Mouse (Mus musculus): ENCODE measurements around the gene Mroh2a. TPM values are rescaled to one million over a fixed set of nuclear protein-coding genes. Genes with fewer than 3 reads are reported as not detected.

Mroh2a gene
- polyA plus RNA-seq, 1 experiment = 0.96 TPM

- Histone ChIP-seq H3K27ac (ENCODE audit: control insufficient read depth, insufficient read depth, low read length) (no peak overlapping the region), H3K36me3 (ENCODE audit: control insufficient read depth, insufficient read depth, low read length) (peaks cover 38% of the 10 kb centered on the region)
- 84% methylated on average over 4 of the region's 4 CpGs for WGBS
Observed at GRCm38 (mm10) chr1:88259643-88260024, 32.8 kb downstream of the Mroh2a start.

GRCm38 (mm10) chr1:88260114-88260513 lies 33.3 kb downstream of the Mroh2a start:
- 89% methylated on average over 6 of the region's 6 CpGs for WGBS
- H3K4me1 ChIP-seq (replicated peaks; ENCODE audit: control insufficient read depth, insufficient read depth, low read length) = peaks cover 21% of the 10 kb centered on the region
- no peak for DNase-seq
- TF ChIP-seq POLR2A (IDR thresholded peaks at IDR 0.05; ENCODE audit: control insufficient read depth, extremely low read depth, insufficient read depth, low read length, poor library complexity) (no peak), CTCF (IDR thresholded peaks at IDR 0.05; ENCODE audit: borderline replicate concordance, control insufficient read depth, extremely low read depth, insufficient read depth, low read length, poor library complexity) (no peak)
- no peak overlapping the region for H3K4me3 ChIP-seq (ENCODE audit: control insufficient read depth, insufficient read depth, low read length)
- H3K27ac ChIP-seq (ENCODE audit: control insufficient read depth, insufficient read depth, low read length) = no peak overlapping the region
- peaks cover 43% of the 10 kb centered on the region for H3K36me3 ChIP-seq (ENCODE audit: control insufficient read depth, insufficient read depth, low read length)
- H3K27me3 ChIP-seq (ENCODE audit: control insufficient read depth, insufficient read depth, low read length) = no peaks in the 10 kb centered on the region

More at GRCm38 (mm10) chr1:88259643-88260024, 32.8 kb downstream of the Mroh2a start:
- peaks cover 21% of the 10 kb centered on the region for H3K4me1 ChIP-seq (replicated peaks; ENCODE audit: control insufficient read depth, insufficient read depth, low read length)
- no peaks in the 10 kb centered on the region for H3K27me3 ChIP-seq (ENCODE audit: control insufficient read depth, insufficient read depth, low read length)
- no peak for DNase-seq
- no peak overlapping the region for H3K4me3 ChIP-seq (ENCODE audit: control insufficient read depth, insufficient read depth, low read length)
- TF ChIP-seq CTCF (IDR thresholded peaks at IDR 0.05; ENCODE audit: borderline replicate concordance, control insufficient read depth, extremely low read depth, insufficient read depth, low read length, poor library complexity) = no peak
- no peak for TF ChIP-seq POLR2A (IDR thresholded peaks at IDR 0.05; ENCODE audit: control insufficient read depth, extremely low read depth, insufficient read depth, low read length, poor library complexity)

GRCm38 (mm10) chr1:88260604-88261377 lies 34.0 kb downstream of the Mroh2a start:
- Histone ChIP-seq H3K36me3 (ENCODE audit: control insufficient read depth, insufficient read depth, low read length) (peaks cover 49% of the 10 kb centered on the region), H3K27me3 (ENCODE audit: control insufficient read depth, insufficient read depth, low read length) (no peaks in the 10 kb centered on the region), H3K4me3 (ENCODE audit: control insufficient read depth, insufficient read depth, low read length) (no peak overlapping the region), H3K4me1 (replicated peaks; ENCODE audit: control insufficient read depth, insufficient read depth, low read length) (peaks cover 21% of the 10 kb centered on the region), H3K27ac (ENCODE audit: control insufficient read depth, insufficient read depth, low read length) (no peak overlapping the region)
- WGBS = 83% methylated on average over 10 of the region's 10 CpGs
- TF ChIP-seq CTCF (IDR thresholded peaks at IDR 0.05; ENCODE audit: borderline replicate concordance, control insufficient read depth, extremely low read depth, insufficient read depth, low read length, poor library complexity) (no peak), POLR2A (IDR thresholded peaks at IDR 0.05; ENCODE audit: control insufficient read depth, extremely low read depth, insufficient read depth, low read length, poor library complexity) (no peak)
- no peak for DNase-seq

- H3K4me3 ChIP-seq (ENCODE audit: control insufficient read depth, insufficient read depth, low read length) = no peak overlapping the region
- TF ChIP-seq POLR2A (IDR thresholded peaks at IDR 0.05; ENCODE audit: control insufficient read depth, extremely low read depth, insufficient read depth, low read length, poor library complexity) (no peak), CTCF (IDR thresholded peaks at IDR 0.05; ENCODE audit: borderline replicate concordance, control insufficient read depth, extremely low read depth, insufficient read depth, low read length, poor library complexity) (no peak)
- no peak overlapping the region for H3K27ac ChIP-seq (ENCODE audit: control insufficient read depth, insufficient read depth, low read length)
- WGBS = 86% methylated on average over 7 of the region's 7 CpGs
- H3K36me3 ChIP-seq (ENCODE audit: control insufficient read depth, insufficient read depth, low read length) = peaks cover 59% of the 10 kb centered on the region
- DNase-seq = no peak
- no peaks in the 10 kb centered on the region for H3K27me3 ChIP-seq (ENCODE audit: control insufficient read depth, insufficient read depth, low read length)
- H3K4me1 ChIP-seq (replicated peaks; ENCODE audit: control insufficient read depth, insufficient read depth, low read length) = peaks cover 21% of the 10 kb centered on the region
Observed at GRCm38 (mm10) chr1:88261706-88262105, 34.9 kb downstream of the Mroh2a start.

GRCm38 (mm10) chr1:88262255-88262654 lies 35.5 kb downstream of the Mroh2a start:
- Histone ChIP-seq H3K27ac (ENCODE audit: control insufficient read depth, insufficient read depth, low read length) (no peak overlapping the region), H3K27me3 (ENCODE audit: control insufficient read depth, insufficient read depth, low read length) (no peaks in the 10 kb centered on the region), H3K4me3 (ENCODE audit: control insufficient read depth, insufficient read depth, low read length) (no peak overlapping the region), H3K36me3 (ENCODE audit: control insufficient read depth, insufficient read depth, low read length) (peaks cover 64% of the 10 kb centered on the region), H3K4me1 (replicated peaks; ENCODE audit: control insufficient read depth, insufficient read depth, low read length) (peaks cover 21% of the 10 kb centered on the region)
- WGBS = 75% methylated on average over 4 of the region's 4 CpGs
- no peak for DNase-seq
- TF ChIP-seq CTCF (IDR thresholded peaks at IDR 0.05; ENCODE audit: borderline replicate concordance, control insufficient read depth, extremely low read depth, insufficient read depth, low read length, poor library complexity) (no peak), POLR2A (IDR thresholded peaks at IDR 0.05; ENCODE audit: control insufficient read depth, extremely low read depth, insufficient read depth, low read length, poor library complexity) (no peak)

GRCm38 (mm10) chr1:88262961-88263360 lies 36.2 kb downstream of the Mroh2a start:
- H3K36me3 ChIP-seq (ENCODE audit: control insufficient read depth, insufficient read depth, low read length) = peaks cover 71% of the 10 kb centered on the region
- H3K27ac ChIP-seq (ENCODE audit: control insufficient read depth, insufficient read depth, low read length) = no peak overlapping the region
- no peak for DNase-seq
- peaks cover 21% of the 10 kb centered on the region for H3K4me1 ChIP-seq (replicated peaks; ENCODE audit: control insufficient read depth, insufficient read depth, low read length)
- WGBS = 75% methylated on average over 6 of the region's 6 CpGs
- TF ChIP-seq CTCF (IDR thresholded peaks at IDR 0.05; ENCODE audit: borderline replicate concordance, control insufficient read depth, extremely low read depth, insufficient read depth, low read length, poor library complexity) (no peak), POLR2A (IDR thresholded peaks at IDR 0.05; ENCODE audit: control insufficient read depth, extremely low read depth, insufficient read depth, low read length, poor library complexity) (no peak)
- H3K4me3 ChIP-seq (ENCODE audit: control insufficient read depth, insufficient read depth, low read length) = no peak overlapping the region
- H3K27me3 ChIP-seq (ENCODE audit: control insufficient read depth, insufficient read depth, low read length) = no peaks in the 10 kb centered on the region

Data from thymus, adult 2 months (tissue).